Mouse (Mus musculus) cerebellum, adult 2 months (tissue): Measurements from ENCODE around the gene Stx4a.

ENCODE experiments used
- CTCF ChIP-seq: fragments of 200-500 bp; IDR thresholded peaks from 2 replicates; pipeline ENCODE4 v1.5.1; 2011; ENCODE audit warnings: low read depth, mild to moderate bottlenecking, control low read depth, low read length, moderate library complexity, borderline replicate concordance; ENCODE audit not compliant: insufficient read depth
- POLR2A ChIP-seq: fragments of 200-500 bp; IDR thresholded peaks from 2 replicates; pipeline ENCODE4 v1.6.1; 2011; ENCODE audit warnings: low read length, control low read depth, borderline replicate concordance; ENCODE audit not compliant: insufficient read depth

DNA sequence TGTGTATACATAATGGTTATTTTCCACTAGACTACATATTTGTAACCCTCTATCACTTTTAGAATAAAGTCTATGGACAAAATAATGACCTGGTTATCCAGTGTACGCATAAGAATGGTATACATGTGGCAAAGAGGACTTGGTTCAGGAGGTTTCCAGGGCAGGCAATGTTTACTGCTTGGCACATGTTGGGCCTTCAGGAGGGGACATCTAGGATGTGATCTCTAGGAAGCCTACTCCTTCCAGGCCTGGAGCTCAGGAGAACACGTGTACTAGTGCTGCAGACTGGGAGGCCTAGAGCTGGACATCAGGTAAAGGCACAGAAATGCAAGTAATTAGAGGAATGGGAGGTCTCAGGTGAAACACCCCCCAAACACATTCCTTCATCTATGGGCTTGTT lies 11.5 kb downstream of the Stx4a start:
- no peak for TF ChIP-seq CTCF
- no peak for TF ChIP-seq POLR2A
